Mouse (Mus musculus): ENCODE measurements around the gene Zic2. TPM values are rescaled to one million over a fixed set of nuclear protein-coding genes. Genes with fewer than 3 reads are reported as not detected.
A peak's percentile ranks its signal among the peaks of the same experiment; 100 is the strongest.

Gene Zic2
- total and polyA plus RNA-seq, 3 experiments: 0.16 TPM; not detected in 2

DNA sequence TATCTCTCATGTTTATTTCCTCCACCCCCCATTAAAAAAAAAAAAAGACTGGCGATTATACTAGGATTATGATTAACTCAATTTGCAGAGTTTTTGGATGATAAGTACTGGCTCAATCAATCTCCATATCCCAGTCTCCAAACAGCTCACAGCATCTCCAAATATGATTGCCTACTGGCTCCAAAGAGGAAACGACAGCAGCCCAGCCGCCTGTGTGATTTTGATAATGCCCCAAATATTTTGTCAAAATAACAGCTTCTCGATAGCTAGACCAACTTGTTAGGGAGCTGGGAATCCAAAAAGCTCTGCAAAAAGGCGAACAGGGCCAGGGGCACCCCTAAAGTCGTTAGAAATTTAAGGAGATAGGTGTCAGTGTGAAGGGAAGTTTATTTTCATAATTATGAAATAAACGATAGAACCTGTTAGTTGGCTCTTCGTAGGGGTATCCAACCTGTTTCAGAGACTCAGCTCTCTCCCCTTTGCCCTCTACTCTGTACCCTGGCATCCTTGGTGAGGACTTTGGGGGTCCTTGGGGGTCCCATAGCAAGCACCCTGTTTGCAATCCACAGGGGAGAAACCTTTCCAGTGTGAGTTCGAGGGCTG lies 2.8 kb downstream of the Zic2 start:
- TF ChIP-seq TAL1 (conservative IDR thresholded peaks at IDR 0.05; ENCODE audit: low read depth, low read length) (no peak), GATA2 (IDR thresholded peaks at IDR 0.05; ENCODE audit: borderline replicate concordance, low read depth, low read length) (no peak), CTCF (IDR thresholded peaks at IDR 0.05; ENCODE audit: low read depth, low read length) (no peak), POLR2AphosphoS5 (IDR thresholded peaks at IDR 0.05; ENCODE audit: insufficient replicate concordance, low read depth, low read length) (no peak), GATA1 (IDR thresholded peaks at IDR 0.05; ENCODE audit: borderline replicate concordance, low read length) (no peak)
- no peak overlapping the region for H3K4me3 ChIP-seq (ENCODE audit: low read depth, low read length)
- peaks cover 39% of the 10 kb centered on the region for H3K9me3 ChIP-seq (replicated peaks)
- peaks cover 33% of the 10 kb centered on the region; the same call in 1 of the 2 replicates for H3K27me3 ChIP-seq (ENCODE audit: insufficient read depth, low read length)
- H3K36me3 ChIP-seq (replicated peaks): no peaks in the 10 kb centered on the region
- no peak for DNase-seq (ENCODE audit: low spot score)
- ATAC-seq (ENCODE audit: extremely low read depth, insufficient number of reproducible peaks, low FRiP score, poor library complexity, severe bottlenecking): no peak
- H3K4me1 ChIP-seq (ENCODE audit: insufficient read depth, low read depth, low read length): no peaks in the 10 kb centered on the region

DNA sequence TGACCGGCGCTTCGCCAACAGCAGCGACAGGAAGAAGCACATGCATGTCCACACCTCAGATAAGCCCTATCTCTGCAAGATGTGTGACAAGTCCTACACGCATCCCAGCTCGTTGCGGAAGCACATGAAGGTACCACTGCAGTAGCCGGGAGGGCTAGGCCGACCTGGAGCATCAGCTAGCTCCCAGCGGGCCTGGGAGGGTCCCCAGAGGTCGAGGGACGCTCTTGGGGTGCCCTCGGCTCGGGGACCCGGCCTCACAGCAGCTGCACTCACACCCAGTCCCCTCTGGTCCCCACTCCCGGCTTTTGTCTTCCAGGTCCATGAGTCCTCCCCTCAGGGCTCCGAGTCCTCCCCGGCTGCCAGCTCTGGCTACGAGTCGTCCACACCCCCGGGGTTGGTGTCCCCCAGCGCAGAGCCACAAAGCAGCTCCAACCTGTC lies 3.4 kb downstream of the Zic2 start:
- Histone ChIP-seq H3K4me3 (ENCODE audit: low read depth, low read length) (no peak overlapping the region), H3K27me3 (ENCODE audit: insufficient read depth, low read length) (peaks cover 33% of the 10 kb centered on the region; the same call in 1 of the 2 replicates), H3K9me3 (replicated peaks) (peaks cover 38% of the 10 kb centered on the region), H3K36me3 (replicated peaks) (no peaks in the 10 kb centered on the region), H3K4me1 (ENCODE audit: insufficient read depth, low read depth, low read length) (no peaks in the 10 kb centered on the region)
- ATAC-seq (ENCODE audit: extremely low read depth, insufficient number of reproducible peaks, low FRiP score, poor library complexity, severe bottlenecking): no peak
- TF ChIP-seq CTCF (IDR thresholded peaks at IDR 0.05; ENCODE audit: low read depth, low read length): no peak
- no peak for TF ChIP-seq TAL1 (conservative IDR thresholded peaks at IDR 0.05; ENCODE audit: low read depth, low read length)
- TF ChIP-seq GATA2 (IDR thresholded peaks at IDR 0.05; ENCODE audit: borderline replicate concordance, low read depth, low read length): no peak
- no peak for TF ChIP-seq POLR2AphosphoS5 (IDR thresholded peaks at IDR 0.05; ENCODE audit: insufficient replicate concordance, low read depth, low read length)
- no peak for TF ChIP-seq GATA1 (IDR thresholded peaks at IDR 0.05; ENCODE audit: borderline replicate concordance, low read length)
- no peak for DNase-seq (ENCODE audit: low spot score)

DNA sequence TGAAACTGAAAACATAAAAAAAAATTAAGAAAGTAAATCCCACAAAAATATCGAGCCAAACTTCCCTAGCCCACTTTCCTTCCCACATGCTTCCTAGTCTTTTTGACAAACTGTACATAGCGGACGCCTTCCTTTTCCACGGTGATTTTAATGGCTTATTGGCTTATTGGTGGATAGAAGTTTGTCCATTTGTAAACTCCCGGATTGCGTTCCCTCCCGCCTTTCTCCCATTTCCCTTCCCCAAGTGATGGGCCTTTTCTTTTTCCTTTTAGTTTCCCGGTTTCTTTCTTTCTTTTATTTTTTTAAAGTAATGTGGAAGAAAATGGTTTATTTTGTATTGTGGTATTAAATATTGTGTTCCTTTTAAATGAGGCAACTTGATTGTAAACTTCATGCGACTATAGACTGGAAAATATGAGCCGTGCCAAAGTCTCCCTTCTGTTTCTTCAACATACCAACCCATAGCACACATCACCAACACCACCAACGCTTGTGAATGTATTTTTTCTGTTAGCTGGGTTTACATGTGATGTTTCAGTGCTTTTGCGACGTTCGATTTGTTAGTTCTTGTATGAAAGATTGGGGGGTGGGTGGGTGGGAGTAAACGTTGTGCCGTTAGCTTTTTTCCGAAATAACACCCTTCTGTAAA lies 4.3 kb downstream of the Zic2 start:
- Histone ChIP-seq H3K4me3 (ENCODE audit: low read depth, low read length) (no peak overlapping the region), H3K9me3 (replicated peaks) (peaks cover 29% of the 10 kb centered on the region), H3K36me3 (replicated peaks) (no peaks in the 10 kb centered on the region), H3K4me1 (ENCODE audit: insufficient read depth, low read depth, low read length) (no peaks in the 10 kb centered on the region), H3K27me3 (ENCODE audit: insufficient read depth, low read length) (peaks cover 37% of the 10 kb centered on the region)
- DNase-seq (ENCODE audit: low spot score): no peak
- TF ChIP-seq GATA1 (IDR thresholded peaks at IDR 0.05; ENCODE audit: borderline replicate concordance, low read length): no peak
- ATAC-seq (ENCODE audit: extremely low read depth, insufficient number of reproducible peaks, low FRiP score, poor library complexity, severe bottlenecking): no peak

DNA sequence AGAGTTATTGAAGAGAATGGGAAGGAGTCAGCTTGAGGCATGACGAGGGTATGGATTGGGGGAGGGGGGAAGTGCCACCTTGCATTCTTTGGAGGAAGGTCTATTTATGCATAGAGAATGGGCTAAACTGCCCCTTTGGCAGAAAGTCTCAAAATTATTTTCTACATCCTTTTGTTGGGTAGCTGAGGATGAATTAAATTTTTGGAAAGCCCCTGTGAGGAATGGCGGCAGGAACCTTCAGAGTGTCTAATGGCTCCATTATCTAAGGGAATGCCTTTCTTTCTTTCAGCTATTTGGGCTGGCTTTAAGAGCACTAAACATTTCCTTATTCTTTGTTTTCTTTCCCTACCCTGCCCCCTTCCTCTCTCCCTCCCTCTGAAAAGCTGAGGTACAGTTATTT lies 5.1 kb downstream of the Zic2 start:
- Histone ChIP-seq H3K27me3 (ENCODE audit: insufficient read depth, low read length) (peaks cover 40% of the 10 kb centered on the region), H3K4me1 (ENCODE audit: insufficient read depth, low read depth, low read length) (no peaks in the 10 kb centered on the region)
- TF ChIP-seq GATA2 (IDR thresholded peaks at IDR 0.05; ENCODE audit: borderline replicate concordance, low read depth, low read length) (no peak), TAL1 (conservative IDR thresholded peaks at IDR 0.05; ENCODE audit: low read depth, low read length) (no peak), CTCF (IDR thresholded peaks at IDR 0.05; ENCODE audit: low read depth, low read length) (no peak), GATA1 (IDR thresholded peaks at IDR 0.05; ENCODE audit: borderline replicate concordance, low read length) (no peak)

DNA sequence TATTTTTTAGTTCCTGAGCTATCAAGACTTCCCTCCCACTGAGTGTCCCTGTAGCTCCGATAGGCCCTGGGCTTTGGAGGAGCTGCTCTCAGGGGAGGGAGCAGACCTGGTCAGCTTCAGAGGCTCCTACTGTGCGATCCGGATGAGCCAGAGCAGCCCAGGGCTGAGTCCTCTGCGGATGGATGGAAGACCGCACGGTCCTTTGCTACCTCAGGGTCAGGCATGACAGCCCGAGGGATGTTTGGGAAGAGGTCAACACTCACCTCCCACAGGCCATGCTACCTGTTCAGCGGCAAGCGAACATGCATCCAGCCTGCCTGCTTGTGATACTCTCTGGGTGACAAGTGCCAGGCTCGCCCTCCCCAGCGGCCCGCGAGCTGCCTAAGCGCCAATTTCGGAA lies 5.9 kb downstream of the Zic2 start:
- no peak for TF ChIP-seq GATA1 (IDR thresholded peaks at IDR 0.05; ENCODE audit: borderline replicate concordance, low read length)
- no peak for TF ChIP-seq GATA2 (IDR thresholded peaks at IDR 0.05; ENCODE audit: borderline replicate concordance, low read depth, low read length)
- TF ChIP-seq TAL1 (conservative IDR thresholded peaks at IDR 0.05; ENCODE audit: low read depth, low read length): no peak
- no peak for TF ChIP-seq POLR2AphosphoS5 (IDR thresholded peaks at IDR 0.05; ENCODE audit: insufficient replicate concordance, low read depth, low read length)
- no peak for TF ChIP-seq CTCF (IDR thresholded peaks at IDR 0.05; ENCODE audit: low read depth, low read length)
- ATAC-seq (ENCODE audit: extremely low read depth, insufficient number of reproducible peaks, low FRiP score, poor library complexity, severe bottlenecking): no peak
- H3K9me3 ChIP-seq (replicated peaks): peaks cover 13% of the 10 kb centered on the region
- 0 out of 2 replicates have a peak overlapping the region, but pooled peaks have one; percentile 11 for H3K4me3 ChIP-seq (ENCODE audit: low read depth, low read length)
- no peaks in the 10 kb centered on the region for H3K36me3 ChIP-seq (replicated peaks)
- H3K27me3 ChIP-seq (ENCODE audit: insufficient read depth, low read length): peaks cover 40% of the 10 kb centered on the region
- H3K4me1 ChIP-seq (ENCODE audit: insufficient read depth, low read depth, low read length): no peaks in the 10 kb centered on the region
- no peak for DNase-seq (ENCODE audit: low spot score)

More for the DNA sequence above, 5.1 kb downstream of the Zic2 start:
- Histone ChIP-seq H3K36me3 (replicated peaks) (no peaks in the 10 kb centered on the region), H3K9me3 (replicated peaks) (peaks cover 22% of the 10 kb centered on the region), H3K4me3 (ENCODE audit: low read depth, low read length) (no peak overlapping the region)
- DNase-seq (ENCODE audit: low spot score) (no peak), ATAC-seq (ENCODE audit: extremely low read depth, insufficient number of reproducible peaks, low FRiP score, poor library complexity, severe bottlenecking) (no peak)

DNA sequence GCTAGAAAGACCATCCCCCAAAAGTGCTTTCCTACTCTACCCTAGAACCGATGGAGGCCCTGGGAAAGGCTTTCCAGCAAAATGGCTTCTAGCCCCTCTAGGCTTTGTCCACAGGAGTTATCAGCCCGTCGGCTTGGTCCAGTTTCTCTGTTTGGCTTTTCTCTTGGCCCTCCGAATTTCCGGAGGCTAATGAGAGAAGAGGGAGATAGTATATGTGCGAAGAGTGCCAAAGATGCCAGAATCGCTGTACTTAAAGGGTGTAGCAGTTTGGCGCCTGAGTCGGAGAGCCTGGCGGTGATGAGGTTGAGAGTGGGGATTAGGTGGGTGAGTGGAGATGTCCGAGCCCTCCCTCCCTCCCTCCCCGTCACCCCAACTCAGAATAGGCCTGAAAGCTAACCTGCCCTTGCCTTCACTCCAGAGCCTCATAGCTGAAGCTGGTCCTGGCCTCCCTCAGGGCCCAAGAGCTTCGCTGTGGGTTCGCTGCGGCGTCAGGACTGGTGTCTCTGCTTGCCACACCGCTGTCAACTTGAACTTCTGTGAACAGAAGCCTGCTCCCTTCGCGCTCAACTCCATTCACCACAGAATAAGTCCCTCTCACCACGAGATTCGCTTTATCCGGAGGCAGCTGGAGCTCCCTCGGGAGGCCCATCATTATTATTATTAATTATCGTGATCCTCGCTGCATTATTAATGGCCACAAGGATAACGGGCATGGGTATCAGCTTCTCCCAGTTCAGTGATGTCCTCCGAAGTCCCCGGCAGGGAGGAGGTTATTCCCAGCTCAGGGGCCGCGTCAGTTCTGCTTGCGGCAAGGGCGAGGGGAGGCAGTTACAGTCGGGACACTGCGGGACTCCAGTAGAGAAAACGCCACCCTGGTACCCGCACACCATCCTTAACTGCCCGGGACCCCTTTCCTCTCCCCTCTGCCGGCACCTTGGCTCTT lies 7.1 kb downstream of the Zic2 start:
- Histone ChIP-seq H3K27me3 (ENCODE audit: insufficient read depth, low read length) (peaks cover 34% of the 10 kb centered on the region), H3K36me3 (replicated peaks) (no peaks in the 10 kb centered on the region), H3K4me3 (ENCODE audit: low read depth, low read length) (no peak overlapping the region), H3K9me3 (replicated peaks) (peaks cover 5% of the 10 kb centered on the region), H3K4me1 (ENCODE audit: insufficient read depth, low read depth, low read length) (no peaks in the 10 kb centered on the region)
- TF ChIP-seq POLR2AphosphoS5 (IDR thresholded peaks at IDR 0.05; ENCODE audit: insufficient replicate concordance, low read depth, low read length) (no peak), GATA1 (IDR thresholded peaks at IDR 0.05; ENCODE audit: borderline replicate concordance, low read length) (no peak), CTCF (IDR thresholded peaks at IDR 0.05; ENCODE audit: low read depth, low read length) (no peak), GATA2 (IDR thresholded peaks at IDR 0.05; ENCODE audit: borderline replicate concordance, low read depth, low read length) (no peak), TAL1 (conservative IDR thresholded peaks at IDR 0.05; ENCODE audit: low read depth, low read length) (no peak)
- DNase-seq (ENCODE audit: low spot score): no peak
- no peak for ATAC-seq (ENCODE audit: extremely low read depth, insufficient number of reproducible peaks, low FRiP score, poor library complexity, severe bottlenecking)
